Mouse (Mus musculus) heart, adult 2 months (tissue): ENCODE data around the gene Olfr112. TPM values are rescaled to one million over a fixed set of nuclear protein-coding genes. Genes with fewer than 3 reads are reported as not detected.
"Not testable (repeated sequence)": the region's sequence is repeated elsewhere in the genome, so short reads cannot be mapped to it uniquely, and the experiment has no call there.

Experiments
- DNase-seq, 2 experiments: peaks; one replicate each; pipeline ENCODE4 v3.0.0; 2021
- H3K27ac ChIP-seq: fragments of 200-600 bp; 2 replicates; pipeline ENCODE4 v1.8.1; 2022
- H3K27me3 ChIP-seq: fragments of 200-500 bp; 2 replicates; pipeline ENCODE4 v1.6.1; 2012; ENCODE audit warnings: mild to moderate bottlenecking, low read length, inconsistent platforms, mixed read lengths; ENCODE audit not compliant: control insufficient read depth, insufficient read depth
- H3K36me3 ChIP-seq: fragments of 200-500 bp; 2 replicates; pipeline ENCODE4 v1.6.1; 2012; ENCODE audit warnings: low read length, inconsistent platforms; ENCODE audit not compliant: control insufficient read depth, insufficient read depth
- H3K4me1 ChIP-seq: fragments of 200-500 bp; 2 replicates; pipeline ENCODE4 v1.6.1; 2011; ENCODE audit warnings: low read length; ENCODE audit not compliant: control insufficient read depth, insufficient read depth
- H3K4me3 ChIP-seq: fragments of 200-600 bp; 2 replicates; pipeline ENCODE4 v1.8.1; 2022
- H3K79me2 ChIP-seq: fragments of 200-500 bp; replicated peaks from 2 replicates; pipeline ENCODE4 v1.6.1; 2012; ENCODE audit warnings: mild to moderate bottlenecking, inconsistent platforms, low read length, moderate library complexity, mixed read lengths; ENCODE audit not compliant: control insufficient read depth, insufficient read depth
- H3K9ac ChIP-seq: fragments of 200-500 bp; 2 replicates; pipeline ENCODE4 v1.6.1; 2012; ENCODE audit warnings: low read depth, mild to moderate bottlenecking, control low read depth, inconsistent platforms, low read length, mixed read lengths
- CTCF ChIP-seq: fragments of 200-600 bp; IDR thresholded peaks from 2 replicates; pipeline ENCODE4 v1.8.1; 2022; ENCODE audit warnings: antibody characterized with exemption, mild to moderate bottlenecking, moderate library complexity
- EP300 ChIP-seq: fragments of 200-500 bp; IDR thresholded peaks from 2 replicates; pipeline ENCODE4 v1.6.1; 2011; ENCODE audit warnings: low read depth, low read length, control low read depth; ENCODE audit not compliant: insufficient read depth
- POLR2A ChIP-seq: fragments of 200-500 bp; IDR thresholded peaks from 2 replicates; pipeline ENCODE4 v1.6.1; 2011; ENCODE audit warnings: mild to moderate bottlenecking, low read depth, low read length, control low read depth; ENCODE audit not compliant: insufficient read depth
- WGBS: fragments of 180-500 bp; shearing (Covaris S2); methylation state at CpG from one replicate; pipeline ENCODE4 v1.1.7; 2018; 5-methylcytosine and 5-hydroxymethylcytosine counted together
- intact Hi-C: fragments of 180-260 bp; cut with DNase I; formaldehyde crosslinking; loops from one replicate; pipeline ENCODE4 v1.15.1; 2025
- polyA plus RNA-seq: library from polyadenylated mRNA; depleted of rRNA; stranded (reverse); fragments of >200 nt; gene quantifications from 2 replicates; pipeline ENCODE4 v1.2.3, GENCODE M21; 2012; rRNA removed
- total RNA-seq, 2 experiments: library from RNA; stranded (reverse); gene quantifications; 2 replicates each; pipeline ENCODE4 v1.2.3; 2021

Gene Olfr112
- total and polyA plus RNA-seq, 3 experiments = not detected

DNA sequence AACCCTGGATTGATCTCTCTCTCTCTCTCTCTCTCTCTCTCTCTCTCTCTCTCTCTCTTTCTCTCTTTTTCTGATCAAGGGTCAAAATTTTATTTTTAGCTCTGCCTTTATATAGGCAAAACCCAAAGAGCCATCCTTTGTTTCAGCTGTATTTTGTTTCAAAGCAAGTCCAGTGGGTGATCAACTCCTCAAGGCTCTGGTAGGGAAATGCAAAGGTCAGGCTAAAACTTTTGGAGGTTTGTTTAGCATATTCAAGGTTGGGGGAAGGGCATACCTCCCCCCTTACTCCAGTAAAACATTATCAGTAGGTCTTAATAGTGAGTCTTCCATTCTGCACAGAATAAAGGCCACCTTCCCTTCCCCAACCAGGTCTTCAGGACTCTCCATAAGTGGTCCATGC lies 34.1 kb downstream of the Olfr112 start:
- no peak overlapping the region for H3K4me3 ChIP-seq
- H3K4me1 ChIP-seq = no peaks in the 10 kb centered on the region
- TF ChIP-seq POLR2A (no peak), EP300 (no peak), CTCF (no peak)
- H3K27ac ChIP-seq = no peak overlapping the region
- H3K79me2 ChIP-seq = no peaks in the 10 kb centered on the region
- H3K36me3 ChIP-seq = no peaks in the 10 kb centered on the region
- DNase-seq = no peak
- no peaks in the 10 kb centered on the region for H3K27me3 ChIP-seq
- H3K9ac ChIP-seq = no peak overlapping the region
- intact Hi-C loops = no loop called here

DNA sequence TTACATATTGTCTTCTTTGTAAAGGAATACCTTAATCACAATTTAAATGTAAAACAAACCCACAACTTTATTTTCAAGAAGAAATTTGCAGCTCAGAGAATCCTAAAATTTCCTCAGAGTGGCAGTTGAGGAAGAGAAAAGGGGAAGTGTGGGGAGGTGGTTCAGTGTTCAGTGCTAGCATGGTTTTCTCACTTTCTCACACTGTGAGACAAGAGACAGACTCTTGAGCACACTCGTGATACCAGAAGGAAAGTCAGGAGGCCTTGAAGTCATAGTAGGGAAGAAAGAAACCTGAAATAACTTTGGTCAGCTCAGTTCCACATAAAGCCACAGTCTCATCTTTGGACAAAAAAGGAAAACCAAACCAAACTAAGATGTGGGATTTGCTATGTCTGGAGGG lies 43.8 kb downstream of the Olfr112 start:
- DNase-seq, H3K36me3 ChIP-seq, H3K27ac ChIP-seq, H3K27me3 ChIP-seq, H3K9ac ChIP-seq, intact Hi-C loops, H3K4me1 ChIP-seq, H3K4me3 ChIP-seq, H3K79me2 ChIP-seq: not testable (repeated sequence)
- WGBS = 28% methylated on average over 1 of the region's 1 CpGs

DNA sequence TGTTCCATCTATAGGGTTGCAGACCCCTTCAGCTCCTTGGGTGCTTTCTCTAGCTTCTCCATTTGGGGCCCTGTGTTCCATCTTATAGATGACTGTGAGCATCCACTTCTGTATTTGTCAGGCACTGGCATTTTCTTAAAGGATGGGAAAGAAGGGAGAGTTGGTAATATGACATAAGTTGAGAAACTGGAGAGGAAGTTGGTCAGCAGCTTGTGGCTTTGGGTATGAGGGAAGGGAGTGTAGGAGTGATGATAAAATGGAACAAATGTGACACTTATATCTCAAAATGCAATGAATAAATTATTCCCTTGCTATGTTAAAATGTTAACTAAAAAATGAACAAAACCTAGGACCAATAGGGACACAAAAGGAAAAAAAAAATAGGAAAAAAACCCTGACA lies 44.6 kb downstream of the Olfr112 start:
- intact Hi-C loops, H3K4me1 ChIP-seq, H3K79me2 ChIP-seq, H3K27me3 ChIP-seq, H3K27ac ChIP-seq, H3K4me3 ChIP-seq, DNase-seq, H3K9ac ChIP-seq, H3K36me3 ChIP-seq: not testable (repeated sequence)

Other genes starting within 250 kb of the Olfr112 start
- gene Olfr103, start 229.8 kb downstream of the Olfr112 start, total RNA-seq = not detected
- gene Olfr103, start 229.8 kb downstream of the Olfr112 start, polyA plus RNA-seq = not detected in 2 replicates
- not detected for gene Olfr104-ps, start 209.9 kb downstream of the Olfr112 start, total RNA-seq
- gene Olfr104-ps, start 209.9 kb downstream of the Olfr112 start, polyA plus RNA-seq = not detected in 2 replicates
- gene Olfr105-ps, start 190.4 kb downstream of the Olfr112 start, total RNA-seq = not detected
- gene Olfr105-ps, start 190.4 kb downstream of the Olfr112 start, polyA plus RNA-seq = not detected in 2 replicates
- gene Olfr106-ps, start 179.1 kb downstream of the Olfr112 start, total RNA-seq = not detected
- not detected in 2 replicates for gene Olfr106-ps, start 179.1 kb downstream of the Olfr112 start, polyA plus RNA-seq
- gene Olfr107, start 170.2 kb downstream of the Olfr112 start, total RNA-seq = not detected
- gene Olfr107, start 170.2 kb downstream of the Olfr112 start, polyA plus RNA-seq = not detected in 2 replicates
- not detected for gene Olfr108, start 124.0 kb downstream of the Olfr112 start, total RNA-seq
- gene Olfr108, start 124.0 kb downstream of the Olfr112 start, polyA plus RNA-seq = not detected in 2 replicates
- not detected for gene Olfr109, start 110.5 kb downstream of the Olfr112 start, total RNA-seq
- gene Olfr109, start 110.5 kb downstream of the Olfr112 start, polyA plus RNA-seq = not detected in 2 replicates
- gene H2-M2, start 85.9 kb downstream of the Olfr112 start, total RNA-seq = not detected
- gene H2-M2, start 85.9 kb downstream of the Olfr112 start, polyA plus RNA-seq = 0.10 TPM in 1 of 2 replicates, not detected in the other
- not detected for gene Olfr110, start 77.0 kb downstream of the Olfr112 start, total RNA-seq
- gene Olfr110, start 77.0 kb downstream of the Olfr112 start, polyA plus RNA-seq = not detected in 2 replicates
- gene Olfr111, start 61.4 kb downstream of the Olfr112 start, total RNA-seq = not detected
- gene Olfr111, start 61.4 kb downstream of the Olfr112 start, polyA plus RNA-seq = 0.12 TPM in 1 of 2 replicates, not detected in the other
- not detected for gene Olfr113, start 8.2 kb upstream of the Olfr112 start, total RNA-seq
- gene Olfr113, start 8.2 kb upstream of the Olfr112 start, polyA plus RNA-seq = not detected in 2 replicates
- not detected for gene Olfr114, start 23.3 kb upstream of the Olfr112 start, total RNA-seq
- not detected in 2 replicates for gene Olfr114, start 23.3 kb upstream of the Olfr112 start, polyA plus RNA-seq
- gene Olfr115, start 57.7 kb upstream of the Olfr112 start, total RNA-seq = not detected
- gene Olfr115, start 57.7 kb upstream of the Olfr112 start, polyA plus RNA-seq = not detected in 2 replicates
- gene Olfr116, start 57.7 kb upstream of the Olfr112 start, total RNA-seq = not detected
- not detected in 2 replicates for gene Olfr116, start 57.7 kb upstream of the Olfr112 start, polyA plus RNA-seq
- not detected for gene Olfr117, start 94.3 kb upstream of the Olfr112 start, total RNA-seq
- not detected in 2 replicates for gene Olfr117, start 94.3 kb upstream of the Olfr112 start, polyA plus RNA-seq
- not detected for gene Olfr118, start 97.5 kb upstream of the Olfr112 start, total RNA-seq
- not detected in 2 replicates for gene Olfr118, start 97.5 kb upstream of the Olfr112 start, polyA plus RNA-seq
- not detected for gene Olfr119, start 127.1 kb upstream of the Olfr112 start, total RNA-seq
- not detected in 2 replicates for gene Olfr119, start 127.1 kb upstream of the Olfr112 start, polyA plus RNA-seq
- gene Olfr120, start 152.4 kb upstream of the Olfr112 start, total RNA-seq = not detected
- not detected in 2 replicates for gene Olfr120, start 152.4 kb upstream of the Olfr112 start, polyA plus RNA-seq
- not detected for gene Olfr121, start 179.4 kb upstream of the Olfr112 start, total RNA-seq
- gene Olfr121, start 179.4 kb upstream of the Olfr112 start, polyA plus RNA-seq = not detected in 2 replicates
- gene Olfr122, start 199.2 kb upstream of the Olfr112 start, total RNA-seq = not detected
- not detected in 2 replicates for gene Olfr122, start 199.2 kb upstream of the Olfr112 start, polyA plus RNA-seq
- gene Olfr123, start 224.1 kb upstream of the Olfr112 start, total RNA-seq = not detected
- gene Olfr123, start 224.1 kb upstream of the Olfr112 start, polyA plus RNA-seq = not detected in 2 replicates
- not detected for gene Olfr124, start 230.4 kb upstream of the Olfr112 start, total RNA-seq
- not detected in 2 replicates for gene Olfr124, start 230.4 kb upstream of the Olfr112 start, polyA plus RNA-seq